Mouse (Mus musculus) G1E (cell line): ENCODE data around the gene Brf1. TPM values are rescaled to one million over a fixed set of nuclear protein-coding genes. Genes with fewer than 3 reads are reported as not detected.

Experiments used
- ATAC-seq: 2 replicates; pipeline ENCODE4 v1.8.0; 2016; ENCODE audit warnings: mild to moderate bottlenecking; ENCODE audit not compliant: insufficient number of reproducible peaks, poor library complexity, low FRiP score, severe bottlenecking; ENCODE audit errors: extremely low read depth
- DNase-seq: peaks from one replicate; pipeline ENCODE4 v3.0.0; 2012; ENCODE audit warnings: low spot score
- H3K27me3 ChIP-seq: 2 replicates; pipeline ENCODE4 v1.6.1; 2012; ENCODE audit warnings: mild to moderate bottlenecking, low read length, inconsistent platforms; ENCODE audit not compliant: insufficient read depth
- H3K36me3 ChIP-seq: replicated peaks from 2 replicates; pipeline ENCODE3; 2012; ENCODE audit warnings: mild to moderate bottlenecking, inconsistent platforms
- H3K4me1 ChIP-seq: 2 replicates; pipeline ENCODE4 v1.6.1; 2012; ENCODE audit warnings: low read depth, low read length, inconsistent platforms, mixed read lengths; ENCODE audit not compliant: insufficient read depth
- H3K4me3 ChIP-seq: 2 replicates; pipeline ENCODE4 v1.5.1; 2012; ENCODE audit warnings: low read depth, mild to moderate bottlenecking, inconsistent platforms, low read length, moderate library complexity, mixed read lengths
- H3K9me3 ChIP-seq: replicated peaks from 2 replicates; pipeline ENCODE4 v1.6.1; 2012; ENCODE audit warnings: inconsistent platforms
- CTCF ChIP-seq: IDR thresholded peaks from 2 replicates; pipeline ENCODE4 v1.5.1; 2012; ENCODE audit warnings: low read depth, low read length, inconsistent platforms, mixed read lengths
- GATA1 ChIP-seq: IDR thresholded peaks from 2 replicates; pipeline ENCODE4 v1.6.1; 2012; ENCODE audit warnings: borderline replicate concordance, low read length, inconsistent platforms, mixed read lengths
- GATA2 ChIP-seq: IDR thresholded peaks from 2 replicates; pipeline ENCODE4 v1.6.1; 2012; ENCODE audit warnings: low read depth, low read length, inconsistent platforms, borderline replicate concordance
- POLR2AphosphoS5 ChIP-seq: IDR thresholded peaks from 2 replicates; pipeline ENCODE4 v1.6.1; 2012; ENCODE audit warnings: low read depth, low read length, inconsistent platforms; ENCODE audit not compliant: insufficient replicate concordance
- TAL1 ChIP-seq: conservative IDR thresholded peaks from 2 replicates; pipeline ENCODE4 v1.6.1; 2012; ENCODE audit warnings: low read depth, low read length, inconsistent platforms, mixed read lengths
- polyA plus RNA-seq: library from polyadenylated mRNA; stranded (reverse); fragments of >175 nt; gene quantifications from 2 replicates; pipeline ENCODE4 v1.2.3, GENCODE M21; 2012
- total RNA-seq, 2 experiments: library from RNA; stranded (forward) in 1 of 2; stranded (reverse) in 1 of 2; fragments of 200-1000 nt in 1 of 2; fragments of >200 nt in 1 of 2; fragmentation: Nextera tagmentation in 1 of 2; gene quantifications; 2 replicates each; pipeline ENCODE4 v1.2.3; 2014 to 2017

Brf1 gene
- total and polyA plus RNA-seq, 3 experiments = 46.8 to 95.9 (median 77.1) TPM

- no peak for ATAC-seq
- Histone ChIP-seq H3K36me3 (peaks cover 71% of the 10 kb centered on the region), H3K4me3 (no peak overlapping the region), H3K27me3 (no peaks in the 10 kb centered on the region), H3K9me3 (no peaks in the 10 kb centered on the region), H3K4me1 (peaks cover 15% of the 10 kb centered on the region)
- DNase-seq = no peak
- TF ChIP-seq POLR2AphosphoS5 = no peak
- TF ChIP-seq GATA2 = no peak
- TF ChIP-seq CTCF = no peak
- no peak for TF ChIP-seq TAL1
- no peak for TF ChIP-seq GATA1
Observed at GRCm38 (mm10) chr12:113021488-113021887, 21.0 kb upstream of the Brf1 start.

- TF ChIP-seq GATA1 (no peak), POLR2AphosphoS5 (no peak), CTCF (no peak), GATA2 (no peak), TAL1 (no peak)
Observed at GRCm38 (mm10) chr12:113018763-113019162, 18.3 kb upstream of the Brf1 start.

GRCm38 (mm10) chr12:113017429-113017984, 17.0 kb upstream of the Brf1 start:
- peaks cover 45% of the 10 kb centered on the region for H3K36me3 ChIP-seq
- no peak overlapping the region for H3K4me3 ChIP-seq
- no peak for ATAC-seq
- TF ChIP-seq POLR2AphosphoS5 (no peak), GATA1 (no peak)
- no peaks in the 10 kb centered on the region for H3K9me3 ChIP-seq
- no peaks in the 10 kb centered on the region for H3K27me3 ChIP-seq
- no peak for DNase-seq
- peaks cover 43% of the 10 kb centered on the region for H3K4me1 ChIP-seq

More at GRCm38 (mm10) chr12:113018763-113019162, 18.3 kb upstream of the Brf1 start:
- no peaks in the 10 kb centered on the region for H3K27me3 ChIP-seq
- peaks cover 55% of the 10 kb centered on the region for H3K36me3 ChIP-seq
- DNase-seq (no peak), ATAC-seq (no peak)
- no peak overlapping the region for H3K4me3 ChIP-seq
- no peaks in the 10 kb centered on the region for H3K9me3 ChIP-seq
- peaks cover 37% of the 10 kb centered on the region for H3K4me1 ChIP-seq

GRCm38 (mm10) chr12:113016976-113017375, 16.5 kb upstream of the Brf1 start:
- Histone ChIP-seq H3K27me3 (no peaks in the 10 kb centered on the region), H3K36me3 (peaks cover 45% of the 10 kb centered on the region), H3K4me3 (no peak overlapping the region), H3K4me1 (peaks cover 43% of the 10 kb centered on the region), H3K9me3 (no peaks in the 10 kb centered on the region)
- ATAC-seq (no peak), DNase-seq (no peak)
- TF ChIP-seq TAL1 (no peak), GATA2 (no peak), CTCF (no peak), POLR2AphosphoS5 (no peak), GATA1 (no peak)

- H3K36me3 ChIP-seq = peaks cover 39% of the 10 kb centered on the region
- TF ChIP-seq GATA2 (no peak), GATA1 (no peak), CTCF (no peak), TAL1 (no peak), POLR2AphosphoS5 (no peak)
- H3K4me3 ChIP-seq = no peak overlapping the region
- peaks cover 43% of the 10 kb centered on the region for H3K4me1 ChIP-seq
- DNase-seq (no peak), ATAC-seq (no peak)
- peaks cover 3% of the 10 kb centered on the region for H3K27me3 ChIP-seq
- H3K9me3 ChIP-seq = no peaks in the 10 kb centered on the region
Observed at GRCm38 (mm10) chr12:113015956-113016355, 15.5 kb upstream of the Brf1 start.

- DNase-seq (peak; percentile 60), ATAC-seq (peak; percentile 22)
- peaks cover 3% of the 10 kb centered on the region for H3K27me3 ChIP-seq
- peak overlapping the region; percentile 78 for H3K4me3 ChIP-seq
- peaks cover 33% of the 10 kb centered on the region for H3K36me3 ChIP-seq
- H3K4me1 ChIP-seq = peaks cover 43% of the 10 kb centered on the region
- no peaks in the 10 kb centered on the region for H3K9me3 ChIP-seq
- TF ChIP-seq GATA1 = no peak
- TF ChIP-seq TAL1 = no peak
- no peak for TF ChIP-seq POLR2AphosphoS5
- TF ChIP-seq GATA2 = no peak
- TF ChIP-seq CTCF = no peak
Observed at GRCm38 (mm10) chr12:113014561-113015556, 14.4 kb upstream of the Brf1 start.
